Mouse (Mus musculus) cerebellum, adult 8-10 months (tissue): ENCODE data around the gene Gpr137.
"Not testable (repeated sequence)": the region's sequence is repeated elsewhere in the genome, so short reads cannot be mapped to it uniquely, and the experiment has no call there.

Experiments used
- DNase-seq: peaks from one replicate; pipeline ENCODE4 v3.0.0; 2022

Gene Gpr137

GRCm38 (mm10) chr19:6903031-6903430 is 39.2 kb downstream of the Gpr137 start:
- no peak for DNase-seq

- DNase-seq = no peak
These were observed 42.6 kb downstream of the Gpr137 start for GRCm38 (mm10) chr19:6899641-6900040.

DNA sequence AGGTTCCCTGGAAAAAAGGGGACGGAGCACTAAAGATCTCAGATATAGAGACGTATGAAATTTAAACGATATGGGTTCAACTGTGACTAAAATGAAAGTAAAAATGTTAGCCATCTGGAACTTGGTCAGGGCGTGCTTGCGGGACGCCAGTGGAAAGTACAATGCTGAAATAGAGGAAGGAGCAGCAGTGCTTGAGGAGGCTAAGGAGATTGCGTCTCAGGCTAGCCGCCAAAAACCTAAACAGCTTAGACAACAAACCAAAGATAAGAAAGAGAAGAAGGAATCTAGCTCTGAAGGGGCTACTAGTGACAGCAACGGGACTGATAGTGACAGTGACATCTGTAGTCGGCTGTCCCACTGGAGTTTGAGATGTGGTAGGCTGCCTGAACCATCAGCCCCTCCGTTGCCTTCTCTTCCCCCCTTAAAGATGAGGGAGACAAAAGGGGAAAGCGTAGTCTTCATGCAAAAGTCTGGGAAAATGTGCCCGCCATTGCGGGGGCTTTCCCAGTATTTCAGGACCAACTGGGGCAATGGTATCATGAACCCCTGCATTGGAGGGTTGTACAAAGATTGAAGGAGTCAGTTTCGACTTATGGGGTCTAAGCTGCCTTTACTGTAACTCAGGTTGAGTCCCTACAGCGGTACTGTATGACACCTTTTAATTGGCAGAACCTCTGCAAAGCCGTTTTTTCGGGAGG is 46.5 kb downstream of the Gpr137 start:
- DNase-seq = not testable (repeated sequence)

- DNase-seq = no peak
These were observed 48.4 kb downstream of the Gpr137 start for GRCm38 (mm10) chr19:6893731-6894451.

- DNase-seq = no peak
These were observed 49.8 kb downstream of the Gpr137 start for GRCm38 (mm10) chr19:6892512-6892911.
